19 mouse cellular contexts compared by ENCODE assay signal in the genomic region with DNA sequence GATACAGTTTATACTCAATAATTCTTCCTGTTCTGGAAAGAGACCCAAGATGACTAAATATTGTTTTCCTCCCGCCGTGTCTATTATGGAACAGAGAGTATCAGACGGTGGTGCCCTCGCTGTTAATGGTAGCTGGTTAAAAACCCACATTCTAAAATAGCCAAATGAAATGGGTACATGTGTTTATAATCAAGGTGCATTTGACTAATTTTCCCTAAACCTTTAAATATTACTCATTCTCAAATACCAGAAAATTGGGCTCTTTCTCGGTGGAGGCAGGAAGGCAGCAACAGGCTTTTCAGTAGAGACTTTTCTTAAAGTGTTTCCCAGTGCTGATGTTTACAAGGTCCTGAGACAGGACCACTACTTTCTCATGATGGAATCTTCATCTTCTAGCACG.
"Had no signal": no experiment of that assay in that cellular context is flagged by ENCODE, and none has a peak within 500 bp of the region (broad histone marks: within the 10 kb centered on the region; RNA-seq: fewer than 3 reads in every experiment).

No protein-coding gene starts in this region.

- ATAC-seq: liver, postnatal 0 days; lung, postnatal 0 days; midbrain, embryonic 16.5 days had no signal

- H3K27me3 ChIP-seq: liver, embryonic 15.5 days; lung, embryonic 15.5 days; megakaryocyte, embryonic 14.5 days; midbrain, embryonic 12.5 days; neural tube, embryonic 13.5 days; neural tube, embryonic 15.5 days had no signal

- H3K4me3 ChIP-seq: liver, embryonic 15.5 days; lung, embryonic 15.5 days; megakaryocyte, embryonic 14.5 days; midbrain, embryonic 12.5 days; myocyte; neural tube, embryonic 13.5 days; neural tube, embryonic 15.5 days had no signal

- H3K4me2 ChIP-seq: liver, embryonic 15.5 days; lung, embryonic 15.5 days; midbrain, embryonic 12.5 days; neural tube, embryonic 13.5 days; neural tube, embryonic 15.5 days had no signal

- H3K4me1 ChIP-seq: liver, embryonic 15.5 days; lung, embryonic 15.5 days; megakaryocyte, embryonic 14.5 days; midbrain, embryonic 12.5 days; neural tube, embryonic 13.5 days; neural tube, embryonic 15.5 days had no signal

- DNase-seq: liver, postnatal 0 days; lung, adult 2 months; lung, postnatal 14 days; lung, postnatal 36 days; midbrain, embryonic 14.5 days; right cerebral cortex, postnatal 14 days; thymus, adult 18-20 months; thymus, postnatal 14 days; thymus, postnatal 36 days had no signal

- H3K36me3 ChIP-seq: liver, embryonic 15.5 days; lung, embryonic 15.5 days; neural tube, embryonic 13.5 days; neural tube, embryonic 15.5 days had no signal

- H3K9me3 ChIP-seq: liver, embryonic 15.5 days; lung, embryonic 15.5 days; neural tube, embryonic 15.5 days had no signal

- H3K27ac ChIP-seq: liver, embryonic 15.5 days; lung, embryonic 15.5 days; macrophage; midbrain, embryonic 12.5 days; neural tube, embryonic 13.5 days; neural tube, embryonic 15.5 days had no signal

- H3K9ac ChIP-seq: liver, embryonic 15.5 days; liver, postnatal 0 days; lung, embryonic 15.5 days; midbrain, embryonic 12.5 days; neural tube, embryonic 13.5 days; neural tube, embryonic 15.5 days had no signal
